Mouse (Mus musculus): ENCODE data around the gene Ehd3. TPM values are rescaled to one million over a fixed set of nuclear protein-coding genes. Genes with fewer than 3 reads are reported as not detected.

The Ehd3 gene
- total and polyA plus RNA-seq, 2 experiments from 2014 or later: 27.6 to 46.5 TPM

DNA sequence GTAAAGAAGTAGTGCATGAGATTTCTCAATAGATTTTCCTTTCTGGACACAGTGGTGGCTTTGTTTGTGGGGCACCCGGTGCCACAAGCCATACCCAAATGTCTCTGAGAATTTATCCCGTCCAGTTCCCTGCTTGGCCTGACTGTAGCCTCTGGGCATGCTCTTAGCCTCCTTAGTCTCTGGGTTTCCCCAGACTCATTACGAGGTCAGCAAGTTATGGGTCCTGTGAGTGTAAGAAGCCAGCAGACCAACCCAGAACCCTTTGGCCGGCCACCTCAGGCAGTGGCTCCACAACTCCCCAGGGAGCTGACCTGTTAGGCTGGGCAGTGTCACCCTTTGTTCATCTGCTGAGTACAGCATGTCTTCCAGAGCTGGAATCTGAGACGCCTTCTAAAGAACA lies 7.6 kb downstream of the Ehd3 start:
- Histone ChIP-seq H3K9me3 (ENCODE audit: low read length) (no peaks in the 10 kb centered on the region), H3K9ac (replicated peaks; ENCODE audit: low read length, poor library complexity, severe bottlenecking) (no peak overlapping the region), H3K4me3 (ENCODE audit: low read depth, low read length) (no peak overlapping the region), H3K27ac (ENCODE audit: low read depth, low read length) (no peak overlapping the region), H3K4me1 (ENCODE audit: insufficient read depth, low read length) (peaks cover 3% of the 10 kb centered on the region), H3K36me3 (ENCODE audit: insufficient read depth, low read length) (no peaks in the 10 kb centered on the region), H3K27me3 (ENCODE audit: insufficient read depth, low read length) (no peaks in the 10 kb centered on the region), H3K4me2 (ENCODE audit: low read depth, low read length, poor library complexity, severe bottlenecking) (no peak overlapping the region)
- DNase-seq (ENCODE audit: low spot score) (no peak), ATAC-seq (ENCODE audit: low FRiP score) (no peak)
- no peak for TF ChIP-seq CTCF (IDR thresholded peaks at IDR 0.05)
- 64% methylated on average over 5 of the region's 5 CpGs for WGBS

DNA sequence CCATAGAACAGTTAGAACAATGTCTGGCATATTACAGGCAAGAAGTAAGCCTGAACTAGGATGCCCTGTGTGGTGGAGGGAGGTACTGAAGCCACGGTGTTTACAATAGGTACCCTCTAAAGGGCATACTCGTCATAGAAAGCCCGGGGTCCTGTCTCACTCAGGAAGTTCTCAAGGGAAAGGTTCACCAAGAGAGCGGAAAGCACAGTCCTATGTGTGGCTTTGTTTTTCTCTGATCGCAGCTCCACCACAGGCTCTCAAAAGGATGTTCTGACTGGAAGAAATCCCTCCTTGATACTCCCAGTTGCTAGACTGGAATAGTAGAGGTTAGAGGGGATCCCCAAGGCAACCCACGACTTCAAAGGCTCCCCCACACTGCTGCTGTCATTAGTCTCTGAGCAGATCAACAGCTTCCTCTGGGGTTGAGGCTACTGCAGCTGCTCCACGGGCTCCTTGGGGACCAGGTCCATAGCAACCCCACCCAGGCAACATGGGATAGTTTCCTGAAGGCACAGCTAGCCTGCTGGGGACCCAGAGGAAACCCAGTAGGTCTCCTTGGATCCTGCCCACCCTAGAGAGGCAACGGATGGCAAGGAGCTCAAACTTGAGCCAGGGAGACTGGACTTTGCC lies 9.2 kb downstream of the Ehd3 start:
- Histone ChIP-seq H3K27ac (ENCODE audit: low read depth, low read length) (no peak overlapping the region), H3K9ac (replicated peaks; ENCODE audit: low read length, poor library complexity, severe bottlenecking) (no peak overlapping the region), H3K36me3 (ENCODE audit: insufficient read depth, low read length) (0 out of 2 replicates have a peak, but pooled peaks cover 3% of the 10 kb centered on the region), H3K9me3 (ENCODE audit: low read length) (no peaks in the 10 kb centered on the region), H3K4me2 (ENCODE audit: low read depth, low read length, poor library complexity, severe bottlenecking) (no peak overlapping the region), H3K4me1 (ENCODE audit: insufficient read depth, low read length) (no peaks in the 10 kb centered on the region), H3K27me3 (ENCODE audit: insufficient read depth, low read length) (no peaks in the 10 kb centered on the region), H3K4me3 (ENCODE audit: low read depth, low read length) (no peak overlapping the region)
- no peak for ATAC-seq (ENCODE audit: low FRiP score)
- no peak for DNase-seq (ENCODE audit: low spot score)
- TF ChIP-seq CTCF (IDR thresholded peaks at IDR 0.05): no peak
- WGBS: 76% methylated on average over 8 of the region's 8 CpGs

- H3K27ac ChIP-seq (ENCODE audit: low read depth, low read length): no peak overlapping the region
Measured at GRCm38 (mm10) chr17:73814500-73815190, 10.7 kb downstream of the Ehd3 start.

GRCm38 (mm10) chr17:73817697-73818380 lies 13.9 kb downstream of the Ehd3 start:
- no peak for TF ChIP-seq CTCF (IDR thresholded peaks at IDR 0.05)
- no peak for ATAC-seq (ENCODE audit: low FRiP score)
- Histone ChIP-seq H3K4me3 (ENCODE audit: low read depth, low read length) (no peak overlapping the region), H3K36me3 (ENCODE audit: insufficient read depth, low read length) (0 out of 2 replicates have a peak, but pooled peaks cover 3% of the 10 kb centered on the region), H3K9ac (replicated peaks; ENCODE audit: low read length, poor library complexity, severe bottlenecking) (no peak overlapping the region), H3K4me2 (ENCODE audit: low read depth, low read length, poor library complexity, severe bottlenecking) (no peak overlapping the region), H3K4me1 (ENCODE audit: insufficient read depth, low read length) (no peaks in the 10 kb centered on the region), H3K27ac (ENCODE audit: low read depth, low read length) (no peak overlapping the region), H3K9me3 (ENCODE audit: low read length) (no peaks in the 10 kb centered on the region), H3K27me3 (ENCODE audit: insufficient read depth, low read length) (no peaks in the 10 kb centered on the region)
- no peak for DNase-seq (ENCODE audit: low spot score)
- WGBS: 81% methylated on average over 9 of the region's 9 CpGs

More at GRCm38 (mm10) chr17:73814500-73815190, 10.7 kb downstream of the Ehd3 start:
- WGBS: 80% methylated on average over 6 of the region's 6 CpGs
- Histone ChIP-seq H3K4me2 (ENCODE audit: low read depth, low read length, poor library complexity, severe bottlenecking) (no peak overlapping the region), H3K27me3 (ENCODE audit: insufficient read depth, low read length) (no peaks in the 10 kb centered on the region), H3K9me3 (ENCODE audit: low read length) (no peaks in the 10 kb centered on the region), H3K9ac (replicated peaks; ENCODE audit: low read length, poor library complexity, severe bottlenecking) (no peak overlapping the region), H3K4me3 (ENCODE audit: low read depth, low read length) (no peak overlapping the region), H3K4me1 (ENCODE audit: insufficient read depth, low read length) (no peaks in the 10 kb centered on the region), H3K36me3 (ENCODE audit: insufficient read depth, low read length) (0 out of 2 replicates have a peak, but pooled peaks cover 3% of the 10 kb centered on the region)
- DNase-seq (ENCODE audit: low spot score): no peak
- no peak for ATAC-seq (ENCODE audit: low FRiP score)
- no peak for TF ChIP-seq CTCF (IDR thresholded peaks at IDR 0.05)

DNA sequence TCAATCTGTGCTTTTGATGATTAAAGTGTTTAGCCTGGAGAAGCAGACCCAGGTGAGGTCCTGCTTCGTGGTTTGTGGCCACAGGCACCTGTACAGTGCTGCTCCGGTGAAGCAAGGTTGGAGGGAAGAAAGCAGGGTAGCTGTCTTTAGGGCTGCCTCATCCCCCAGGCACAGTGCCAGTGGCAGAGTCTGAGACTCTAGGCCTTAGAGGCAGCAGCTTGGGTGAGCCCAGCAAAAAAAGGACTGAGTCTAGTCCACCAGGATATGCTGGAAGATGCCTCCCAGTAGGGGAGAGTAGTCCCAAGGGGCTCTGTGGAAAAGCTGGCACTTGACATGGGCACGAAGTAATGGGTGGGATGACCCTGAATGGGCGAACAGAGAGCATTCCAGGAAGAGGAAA lies 15.0 kb downstream of the Ehd3 start:
- H3K4me2 ChIP-seq (ENCODE audit: low read depth, low read length, poor library complexity, severe bottlenecking): no peak overlapping the region
- H3K4me1 ChIP-seq (ENCODE audit: insufficient read depth, low read length): no peaks in the 10 kb centered on the region
- 0 out of 2 replicates have a peak, but pooled peaks cover 3% of the 10 kb centered on the region for H3K36me3 ChIP-seq (ENCODE audit: insufficient read depth, low read length)
- 59% methylated on average over 4 of the region's 4 CpGs for WGBS
- H3K9ac ChIP-seq (replicated peaks; ENCODE audit: low read length, poor library complexity, severe bottlenecking): no peak overlapping the region
- no peak overlapping the region for H3K4me3 ChIP-seq (ENCODE audit: low read depth, low read length)
- no peak for DNase-seq (ENCODE audit: low spot score)
- H3K27me3 ChIP-seq (ENCODE audit: insufficient read depth, low read length): no peaks in the 10 kb centered on the region
- H3K27ac ChIP-seq (ENCODE audit: low read depth, low read length): no peak overlapping the region
- ATAC-seq (ENCODE audit: low FRiP score): no peak
- TF ChIP-seq CTCF (IDR thresholded peaks at IDR 0.05): no peak
- H3K9me3 ChIP-seq (ENCODE audit: low read length): no peaks in the 10 kb centered on the region

- ATAC-seq (ENCODE audit: low FRiP score): no peak
- WGBS: 82% methylated on average over 4 of the region's 4 CpGs
Measured at GRCm38 (mm10) chr17:73820726-73821125, 16.8 kb downstream of the Ehd3 start.

More at GRCm38 (mm10) chr17:73820726-73821125, 16.8 kb downstream of the Ehd3 start:
- no peak for DNase-seq (ENCODE audit: low spot score)
- Histone ChIP-seq H3K27ac (ENCODE audit: low read depth, low read length) (no peak overlapping the region), H3K4me1 (ENCODE audit: insufficient read depth, low read length) (no peaks in the 10 kb centered on the region), H3K9me3 (ENCODE audit: low read length) (no peaks in the 10 kb centered on the region), H3K4me2 (ENCODE audit: low read depth, low read length, poor library complexity, severe bottlenecking) (no peak overlapping the region), H3K4me3 (ENCODE audit: low read depth, low read length) (no peak overlapping the region), H3K27me3 (ENCODE audit: insufficient read depth, low read length) (no peaks in the 10 kb centered on the region), H3K36me3 (ENCODE audit: insufficient read depth, low read length) (0 out of 2 replicates have a peak, but pooled peaks cover 3% of the 10 kb centered on the region), H3K9ac (replicated peaks; ENCODE audit: low read length, poor library complexity, severe bottlenecking) (no peak overlapping the region)
- TF ChIP-seq CTCF (IDR thresholded peaks at IDR 0.05): no peak
